Mouse (Mus musculus) spleen, postnatal 14 days (tissue): ENCODE results near the gene Kcnq5.
A peak's percentile ranks its signal among the peaks of the same experiment; 100 is the strongest.

Source experiments
- DNase-seq, 2 experiments: peaks; one replicate each; pipeline ENCODE4 v3.0.0; 2021 to 2022; ENCODE audit warnings: low spot score in 2 of 2

The Kcnq5 gene

DNA sequence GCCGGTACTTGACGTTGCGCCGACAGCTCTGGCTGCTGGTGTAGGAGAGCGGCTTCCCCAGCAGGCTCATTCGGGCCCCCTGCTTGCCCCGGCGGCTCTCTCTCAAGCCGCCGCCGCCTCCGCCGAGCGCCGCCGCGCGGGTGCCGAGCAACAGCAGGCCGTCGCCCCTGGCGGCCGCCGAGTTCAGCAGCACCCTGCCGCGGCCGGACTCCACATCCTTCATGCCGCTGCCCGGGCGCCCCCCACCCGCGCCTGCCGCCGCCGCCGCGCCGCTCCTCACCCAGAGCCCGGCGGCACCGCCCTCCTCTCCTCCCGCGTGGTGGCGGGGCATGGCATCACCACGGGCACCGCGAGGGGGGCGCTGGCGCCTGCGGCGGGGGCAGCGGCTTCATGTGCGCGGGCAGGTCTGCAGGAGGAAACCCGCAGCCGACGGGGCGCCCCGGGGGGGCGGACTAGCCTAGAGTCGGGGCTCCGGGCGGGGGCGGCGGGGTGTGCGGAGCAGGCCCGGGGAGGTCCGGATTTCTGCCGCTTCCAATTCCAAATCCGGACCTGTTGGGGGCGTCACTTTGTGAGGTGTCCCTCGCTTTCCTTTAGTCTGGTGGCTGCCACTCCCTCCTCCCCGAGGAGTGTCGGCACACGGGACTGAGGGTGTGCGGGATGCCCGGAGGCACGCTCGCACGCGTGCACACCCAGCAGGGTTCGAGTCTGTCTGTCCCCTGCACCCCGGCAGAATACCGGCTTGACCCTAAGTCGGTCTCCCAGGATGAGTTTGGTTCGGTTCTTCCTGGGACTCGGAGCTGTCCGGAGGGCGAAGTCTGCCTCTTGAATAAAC, at the start of gene Kcnq5:
Gene Kcnq5, minus strand, starts transcription at position 692 of the 832 bp plus-strand sequence.
- peak; percentile 31 to 61 for DNase-seq

DNA sequence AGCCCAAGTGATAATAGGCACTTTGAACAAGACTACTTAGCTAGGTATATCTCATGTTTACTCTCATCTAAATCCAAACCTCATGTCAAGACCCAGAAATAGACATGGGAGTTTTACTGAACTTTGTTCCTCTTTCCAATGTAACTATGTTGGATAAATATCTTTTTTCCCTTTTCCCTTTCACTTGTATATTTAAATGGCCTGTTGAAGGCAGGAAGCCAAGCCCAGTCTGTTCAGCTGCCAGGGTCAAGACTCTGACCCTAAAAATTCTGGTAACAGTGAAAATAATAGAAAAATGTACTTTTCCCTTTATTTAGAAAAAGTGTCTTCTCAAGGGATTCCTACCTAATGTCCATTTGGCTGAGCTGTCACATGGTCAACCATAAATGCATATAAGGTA, 18.0 kb upstream of the Kcnq5 start:
- DNase-seq, result no peak

DNA sequence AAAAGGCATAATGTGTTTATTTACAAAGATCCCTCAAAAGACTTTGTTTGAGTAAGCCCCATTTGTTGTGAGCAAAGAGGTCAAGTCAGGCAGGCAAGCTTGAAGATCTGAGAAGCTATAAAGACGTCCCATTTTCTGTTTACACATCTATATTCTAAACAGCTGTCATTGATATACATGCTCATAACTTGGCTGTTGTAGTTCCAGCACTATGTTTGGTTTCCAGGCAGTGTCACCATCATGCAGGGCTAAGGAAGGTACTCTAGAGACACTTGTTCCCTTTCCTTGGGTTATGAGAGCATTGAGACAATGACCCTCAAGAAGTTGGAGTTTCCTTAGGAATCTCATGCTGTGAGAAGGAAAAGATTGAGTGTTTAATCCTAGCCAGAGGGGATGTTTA, 17.6 kb upstream of the Kcnq5 start:
- no peak for DNase-seq

DNA sequence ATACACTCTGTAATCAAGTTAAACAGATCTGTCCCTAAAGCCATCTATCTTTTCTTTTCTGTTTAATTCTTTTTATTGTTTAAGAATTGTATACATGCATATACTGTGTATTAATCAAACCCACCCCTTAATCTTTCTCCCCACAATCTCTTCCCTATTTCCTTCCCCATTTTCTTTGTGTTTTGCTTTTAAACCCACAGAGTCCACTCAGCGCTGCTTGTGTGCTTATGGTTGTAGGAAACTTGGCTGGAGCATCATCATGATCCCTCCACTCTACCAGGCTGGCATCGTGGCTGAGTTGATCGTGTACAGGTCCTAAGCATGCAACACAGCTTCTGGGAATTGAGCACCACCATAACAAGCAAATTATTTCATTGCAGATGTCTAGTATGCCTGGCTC, 12.3 kb upstream of the Kcnq5 start:
- no peak for DNase-seq

DNA sequence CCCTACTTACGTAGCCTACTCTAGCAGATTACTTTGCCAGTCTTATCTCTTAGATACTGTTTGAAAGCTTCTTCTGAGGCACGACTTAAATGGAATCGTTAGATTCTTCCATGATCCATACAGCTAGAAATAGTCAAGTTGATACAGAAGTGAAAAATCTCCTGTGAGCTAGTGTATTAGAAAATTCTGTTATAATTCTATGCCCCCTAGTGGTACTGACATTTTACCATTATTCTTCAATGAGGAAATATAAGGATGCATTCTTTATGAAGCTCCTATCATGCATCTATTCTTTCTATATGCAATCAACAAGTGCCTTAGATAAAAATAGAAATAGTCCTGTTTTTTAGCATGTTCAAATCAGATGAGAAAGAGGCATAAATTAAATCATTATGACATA, 5.4 kb upstream of the Kcnq5 start:
- DNase-seq, result no peak

DNA sequence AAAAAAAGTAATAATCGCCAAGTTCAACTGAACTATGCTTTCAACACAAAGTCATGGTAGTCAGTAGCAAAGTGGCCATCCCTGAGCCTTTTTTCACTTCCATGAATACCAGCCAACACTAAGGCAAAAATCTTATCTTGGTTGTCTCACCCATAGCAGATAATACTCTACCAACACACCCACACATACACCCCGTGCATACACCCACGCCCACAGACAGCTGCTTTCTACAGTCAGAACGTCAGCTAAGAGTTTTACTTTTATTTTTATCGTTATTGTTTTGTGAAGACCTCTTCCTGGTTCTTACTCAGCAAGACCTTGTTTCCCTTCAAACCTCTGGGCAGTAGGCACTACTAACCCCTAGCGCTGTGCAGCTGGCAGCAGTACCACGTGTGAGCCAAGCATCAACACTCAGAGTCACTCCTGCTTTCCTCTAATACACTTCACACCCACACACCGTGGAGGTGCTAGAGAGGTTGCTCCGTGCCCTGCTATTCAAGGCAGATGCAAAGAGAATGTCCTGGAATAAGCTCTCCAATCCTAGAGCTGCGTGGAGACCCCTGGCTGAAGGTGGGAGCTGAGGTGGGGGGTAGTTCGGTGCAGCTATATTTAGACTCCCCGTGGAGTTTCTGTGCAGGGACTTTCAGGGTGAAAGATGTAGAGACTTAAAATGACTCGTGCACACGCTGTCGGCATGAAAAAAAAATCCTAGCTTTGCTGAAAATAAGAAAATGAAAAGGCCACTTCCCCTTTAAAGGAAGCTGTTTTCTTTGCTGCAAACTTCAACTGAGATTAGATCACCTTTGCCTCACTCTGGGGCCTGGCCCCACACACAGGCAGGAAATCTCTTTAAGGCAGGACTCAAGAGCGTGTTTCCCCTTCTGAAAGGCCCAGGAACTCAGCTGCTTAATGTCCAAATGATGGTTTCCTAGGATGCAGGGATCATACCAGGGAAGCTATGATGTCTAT, 1.4 kb upstream of the Kcnq5 start:
- peak in 1 of 2 experiments; percentile 7 for DNase-seq

DNA sequence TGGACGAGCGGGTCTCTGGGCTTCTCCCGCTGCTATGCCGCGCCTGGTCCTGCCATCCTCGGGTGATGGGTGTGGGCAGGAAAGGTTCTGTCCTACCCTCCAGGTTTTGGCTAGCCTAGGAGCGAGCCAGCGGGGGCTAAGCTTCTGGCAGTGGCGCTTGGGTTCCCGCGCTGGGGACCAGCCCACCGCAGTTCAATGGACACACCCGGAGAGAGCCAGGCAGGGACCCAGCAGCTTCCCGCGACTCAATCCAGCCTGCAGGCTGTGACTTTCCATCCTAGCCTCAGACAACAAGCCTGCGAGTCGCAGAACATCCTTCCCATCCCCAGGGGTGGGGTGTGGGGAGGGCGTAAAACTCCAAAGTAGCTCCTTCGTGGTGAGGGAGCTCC, 335 bp upstream of the Kcnq5 start:
- peak; percentile 7 to 12 for DNase-seq

DNA sequence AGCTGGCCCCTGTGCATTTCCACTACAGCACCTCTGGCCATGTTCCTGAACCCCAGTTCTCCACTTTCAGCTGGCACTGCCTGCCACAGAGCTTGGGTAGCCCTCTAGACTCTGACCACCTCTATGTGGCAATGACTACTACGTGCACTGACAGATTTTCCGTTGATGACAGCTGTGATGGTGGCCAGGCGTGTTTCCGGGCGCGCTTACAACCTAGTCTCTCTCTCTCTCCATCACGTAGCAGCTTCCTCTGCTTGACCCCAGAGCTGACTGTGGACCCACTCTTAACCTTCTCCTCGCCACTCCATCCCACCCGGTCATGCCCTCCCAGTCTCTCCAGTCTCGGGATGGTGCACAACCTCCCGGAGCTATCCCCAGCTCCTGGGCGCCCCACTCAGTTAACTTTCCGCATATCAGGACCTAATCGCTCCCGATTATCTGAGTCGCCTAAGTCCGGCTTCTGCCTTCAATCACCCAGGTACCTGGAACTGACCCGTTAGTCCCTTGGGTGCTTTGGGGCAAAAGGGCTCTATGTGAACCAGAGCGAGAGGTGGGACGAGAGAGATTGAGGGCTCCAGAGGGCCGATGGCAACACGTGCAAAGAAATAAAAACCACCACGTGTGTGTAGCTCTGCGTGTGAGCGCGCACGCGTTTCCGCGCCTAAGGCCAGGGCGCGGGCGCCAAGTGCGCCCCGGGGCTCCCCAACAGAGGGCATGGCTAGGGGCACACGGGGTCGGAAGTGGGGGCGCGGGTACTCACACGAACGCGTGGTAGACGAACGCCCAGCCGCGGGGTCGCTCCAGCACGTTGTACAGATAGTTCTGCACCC, 1.1 kb downstream of the Kcnq5 start:
- DNase-seq, result peak; percentile 20 to 31

DNA sequence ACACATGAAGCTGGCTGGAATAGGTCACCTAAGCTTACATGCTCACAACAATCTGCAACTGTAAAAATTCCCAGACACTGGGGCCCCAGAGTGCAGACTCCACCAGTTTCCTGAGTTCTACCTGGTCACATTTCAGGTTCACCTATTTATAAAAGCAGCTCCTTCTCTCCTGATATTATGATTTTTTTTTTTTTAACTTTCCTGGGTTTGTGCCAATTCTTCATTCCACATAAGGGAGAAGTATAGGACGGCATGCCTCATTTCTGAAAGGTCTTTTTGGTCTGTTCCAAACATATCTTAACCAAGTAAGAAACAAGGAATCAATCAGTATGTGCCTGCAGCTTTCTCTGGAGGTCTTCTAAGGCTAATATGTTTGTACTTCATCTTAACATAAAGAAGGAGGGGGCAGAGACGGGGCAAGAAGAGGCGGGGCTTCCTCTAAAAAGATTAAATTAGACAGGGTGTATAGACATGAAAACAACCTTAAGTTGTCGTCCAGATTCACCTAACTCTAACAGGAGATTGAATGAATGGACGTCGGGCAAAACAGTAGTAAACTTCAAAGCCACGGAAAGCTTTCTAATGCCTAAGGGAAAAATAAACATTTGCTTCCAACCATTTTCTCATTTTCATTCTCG, 2.0 kb downstream of the Kcnq5 start:
- no peak for DNase-seq

DNA sequence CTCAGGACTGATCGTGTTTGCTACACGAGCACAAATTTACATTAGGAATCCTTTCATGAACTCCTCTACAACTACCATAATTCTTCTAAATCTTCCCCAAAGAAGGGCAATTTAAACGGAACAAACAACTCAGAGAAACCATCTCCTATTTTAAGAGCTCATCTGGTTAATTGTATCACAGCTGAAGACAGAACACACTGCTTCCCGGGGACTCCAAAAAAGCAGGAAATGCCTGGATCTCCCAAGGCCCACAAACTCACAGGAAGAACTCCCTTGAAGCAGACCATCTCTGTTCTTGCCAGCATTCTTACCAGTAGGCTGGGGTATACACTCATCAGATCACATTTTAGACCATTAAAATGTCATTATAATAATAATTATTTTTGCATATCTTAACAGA, 3.7 kb downstream of the Kcnq5 start:
- no peak for DNase-seq

DNA sequence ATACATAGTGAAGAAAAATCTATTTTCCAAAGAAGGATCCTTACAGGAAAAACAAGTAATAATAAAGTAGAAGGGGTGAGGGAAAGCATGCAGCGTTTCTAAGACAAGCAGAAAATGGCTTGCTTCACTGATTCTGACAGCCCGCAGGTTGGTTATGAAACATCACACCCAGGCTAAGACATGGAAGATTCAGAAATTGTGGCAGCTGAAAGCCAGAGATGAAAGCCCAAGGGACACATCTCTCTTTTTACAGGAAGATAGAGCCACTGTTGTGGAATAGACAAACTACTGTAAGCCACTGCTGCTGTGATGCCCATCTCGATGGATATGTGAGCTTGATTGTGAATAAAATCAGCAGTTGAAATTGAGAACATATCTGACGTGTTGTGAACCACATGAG, 20.9 kb downstream of the Kcnq5 start:
- no peak for DNase-seq

DNA sequence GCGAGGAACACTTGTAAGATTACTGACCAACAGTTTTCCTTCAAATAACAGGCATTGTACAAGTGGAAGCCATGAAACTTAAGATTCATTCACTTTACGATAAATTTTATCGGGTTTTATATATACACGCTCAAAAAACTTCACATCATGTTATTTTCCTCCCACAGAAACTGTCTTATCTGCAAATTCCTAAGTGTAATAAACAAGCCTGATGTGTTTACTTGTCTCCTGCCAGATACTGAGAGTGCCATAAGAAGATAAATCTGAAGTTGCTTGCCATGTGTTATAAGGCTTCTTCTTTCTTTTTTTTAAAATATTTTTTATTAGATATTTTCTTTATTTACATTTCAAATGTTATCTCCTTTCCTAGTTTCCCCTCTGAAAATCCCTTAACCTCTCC, 34.6 kb downstream of the Kcnq5 start:
- DNase-seq, result no peak

DNA sequence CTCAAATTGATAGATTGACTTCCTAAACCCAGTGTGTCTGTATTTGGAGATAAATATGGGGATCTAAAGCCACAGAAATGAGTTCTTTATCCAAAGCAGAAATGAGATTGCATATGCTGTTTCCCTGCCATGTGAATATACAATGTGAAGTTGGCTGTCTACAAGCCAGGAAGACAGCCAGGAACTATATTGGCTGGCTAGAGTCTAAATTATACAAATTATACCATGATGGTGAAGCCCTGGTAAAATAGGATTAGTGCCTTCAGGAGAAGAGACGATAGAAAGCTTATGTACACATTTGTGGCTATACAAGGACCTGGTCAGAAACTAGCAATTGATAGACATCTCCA, 38.5 kb downstream of the Kcnq5 start:
- no peak for DNase-seq

DNA sequence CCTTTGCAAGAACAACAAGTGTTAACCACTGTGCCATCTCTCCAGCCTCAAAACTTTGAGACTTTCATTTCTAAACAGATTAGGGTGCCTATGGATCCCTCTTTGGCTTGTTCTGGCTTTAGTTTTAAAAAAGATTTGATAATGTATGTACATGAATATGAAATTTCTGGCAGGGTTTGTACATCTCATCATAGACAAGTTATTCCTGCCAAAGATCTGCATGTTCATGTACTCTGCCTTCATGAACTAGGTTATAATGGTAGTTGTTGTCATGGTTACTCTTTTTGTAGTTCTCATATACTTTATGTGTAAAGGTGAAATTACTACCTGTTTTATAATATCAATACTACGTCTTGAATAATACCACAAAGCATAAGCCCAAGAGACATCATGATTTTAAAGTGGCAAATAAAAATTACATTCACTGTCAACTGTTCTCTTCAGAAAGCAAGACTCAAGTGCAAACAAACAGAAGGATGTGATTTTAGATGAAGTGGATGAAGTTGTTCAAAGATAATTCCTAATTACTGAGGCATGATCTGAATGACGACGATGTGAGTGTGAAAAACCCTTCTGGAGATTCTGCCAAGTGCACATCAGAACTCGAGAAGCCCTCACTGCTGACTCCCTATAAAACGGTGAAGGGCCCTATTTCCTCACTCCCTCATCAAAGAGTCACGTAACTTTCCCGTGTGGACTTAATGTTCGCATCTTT, 39.0 kb downstream of the Kcnq5 start:
- DNase-seq, result no peak

DNA sequence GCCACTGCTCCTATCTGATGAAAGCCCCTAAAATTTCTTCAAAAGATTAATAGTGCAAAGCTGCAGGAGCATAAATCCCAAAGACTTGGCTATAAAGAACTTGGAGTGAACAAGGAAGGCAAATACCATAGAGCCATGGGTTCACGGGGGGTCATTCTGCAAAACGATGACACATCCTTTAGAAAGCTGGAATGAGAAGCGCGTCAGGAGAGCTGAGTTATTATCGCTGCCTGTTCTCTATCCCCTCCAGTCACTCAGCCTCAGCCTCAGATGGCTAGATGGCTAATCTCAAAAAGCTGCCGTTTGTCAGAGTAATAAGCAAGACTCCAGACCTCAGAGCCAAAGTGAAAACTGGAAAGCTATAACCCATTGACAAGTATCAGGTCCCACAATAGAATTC, 42.5 kb downstream of the Kcnq5 start:
- no peak for DNase-seq

DNA sequence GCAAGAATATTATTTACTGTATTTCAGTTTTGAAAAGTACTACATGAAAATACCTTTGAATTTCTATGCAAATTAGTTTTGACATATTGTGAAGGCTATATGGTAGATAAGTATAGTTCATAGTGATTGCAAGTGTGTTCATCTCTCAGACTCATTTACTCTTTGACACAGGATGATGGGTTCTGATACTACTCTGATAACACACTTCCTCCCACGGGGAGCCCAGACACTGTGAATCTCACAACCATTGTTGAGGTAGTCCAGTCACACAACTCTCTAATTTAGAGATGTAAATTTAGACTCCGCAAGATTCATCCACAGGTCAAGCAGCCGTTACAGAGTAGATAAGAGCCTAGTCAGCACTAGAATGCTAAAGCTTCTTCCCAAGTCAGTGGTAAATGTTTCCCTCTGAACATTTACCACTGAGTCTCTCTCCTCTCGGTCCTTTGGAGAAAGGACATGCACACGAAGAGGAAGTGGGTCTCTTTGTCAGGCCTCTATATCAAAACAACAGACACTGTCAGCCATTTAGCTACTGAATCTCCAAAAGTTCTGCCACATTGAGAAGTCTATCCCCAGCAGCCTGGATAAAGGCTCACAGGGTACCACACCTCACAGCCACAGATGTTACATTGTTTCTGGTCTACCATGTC, 65.5 kb downstream of the Kcnq5 start:
- no peak for DNase-seq

DNA sequence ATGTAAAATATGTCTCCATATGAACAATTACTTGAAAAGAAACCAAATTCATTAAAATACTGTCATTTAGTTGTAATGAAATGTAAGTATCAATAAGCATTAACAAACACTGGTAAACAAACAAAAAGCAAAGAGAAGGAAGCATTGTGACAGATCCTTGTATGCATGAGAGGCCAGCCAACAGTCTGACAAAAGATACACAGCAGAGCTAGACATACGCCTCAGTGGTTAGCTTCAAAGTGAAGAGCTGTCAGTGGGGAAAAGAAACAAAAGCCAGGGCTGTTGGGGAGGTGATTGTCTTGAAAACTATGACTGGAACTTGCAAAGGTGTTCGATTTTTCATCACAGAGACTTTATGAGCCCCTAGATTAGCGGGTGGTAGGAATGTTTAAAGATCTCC, 78.0 kb downstream of the Kcnq5 start:
- DNase-seq, result no peak

DNA sequence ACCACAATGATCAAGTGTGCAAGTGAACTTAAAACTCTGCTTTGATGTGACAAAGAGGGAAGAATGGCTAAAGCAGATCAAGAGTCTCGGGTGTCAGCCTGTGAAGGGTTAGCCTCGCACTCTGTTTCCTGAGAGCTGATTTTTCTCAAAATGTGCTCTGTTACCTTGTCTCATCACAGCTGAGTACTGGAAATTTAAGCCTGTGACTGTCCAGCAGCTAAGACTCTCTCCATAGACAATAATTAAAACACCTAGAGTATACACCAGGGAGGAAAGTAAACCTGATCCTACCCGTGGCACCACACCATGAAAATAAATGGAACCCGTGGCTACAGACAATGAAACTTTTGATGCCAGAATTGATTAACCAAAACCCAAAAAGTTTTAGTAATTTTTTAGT, 90.9 kb downstream of the Kcnq5 start:
- DNase-seq, result no peak

DNA sequence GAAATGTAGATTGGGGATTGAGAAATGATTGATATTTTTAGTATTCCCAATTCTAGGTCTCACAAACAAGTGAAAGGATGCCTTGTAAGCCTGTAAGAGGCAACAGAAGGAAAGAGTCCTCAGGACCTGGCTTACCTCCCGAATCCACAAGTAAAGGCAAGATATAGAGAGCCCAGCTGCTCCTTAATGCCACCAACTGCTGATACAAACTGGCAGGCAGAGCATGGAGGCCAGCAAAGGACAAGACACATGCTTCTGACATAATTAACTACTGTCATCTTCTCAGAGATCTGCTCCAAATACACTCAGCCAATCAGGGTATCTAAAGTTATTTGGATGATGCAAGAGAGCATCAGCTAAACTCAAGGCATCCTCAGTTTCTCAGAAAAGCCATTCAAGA, 93.3 kb downstream of the Kcnq5 start:
- no peak for DNase-seq

DNA sequence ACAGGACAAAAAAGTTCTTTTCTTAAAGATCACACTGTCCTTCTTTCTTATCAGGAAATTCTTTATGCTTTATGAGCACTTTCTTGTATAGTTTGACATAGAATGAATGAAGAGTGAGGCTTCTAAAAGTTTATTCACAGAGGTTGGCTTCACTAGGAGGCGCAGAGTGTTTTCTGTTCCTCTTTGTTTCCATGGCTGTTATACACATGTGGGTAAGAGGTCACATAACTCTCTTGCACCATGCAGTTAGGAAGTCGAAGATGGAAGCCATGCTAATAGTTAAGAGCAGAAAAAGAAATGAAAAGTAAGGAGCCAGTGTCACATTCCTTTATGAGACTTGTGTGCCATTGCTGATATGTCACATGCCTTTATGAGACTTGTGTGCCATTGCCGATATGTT, 105.3 kb downstream of the Kcnq5 start:
- no peak for DNase-seq
